Mouse (Mus musculus) neural tube, embryonic 13.5 days (tissue): ENCODE results near the gene Col4a3bp. TPM values are rescaled to one million over a fixed set of nuclear protein-coding genes. Genes with fewer than 3 reads are reported as not detected.

Source experiments
- ATAC-seq: fragments of 200-750 bp; cut with Nextera tagmentation; 2 replicates; pipeline ENCODE4 v1.8.0; 2017; ENCODE audit warnings: low read depth, mild to moderate bottlenecking, moderate TSS enrichment, moderate library complexity
- H3K27ac ChIP-seq: fragments of 300-500 bp; sonication (generic); replicated peaks from 2 replicates; pipeline ENCODE4 v1.5.1; 2015; ENCODE audit warnings: moderate library complexity, mild to moderate bottlenecking, inconsistent platforms
- H3K27me3 ChIP-seq: fragments of 300-500 bp; sonication (generic); 2 replicates; pipeline ENCODE4 v1.6.1; 2015; ENCODE audit warnings: mild to moderate bottlenecking, inconsistent platforms
- H3K36me3 ChIP-seq: fragments of 300-500 bp; sonication (generic); 2 replicates; pipeline ENCODE4 v1.6.1; 2015; ENCODE audit warnings: mild to moderate bottlenecking, inconsistent platforms
- H3K4me1 ChIP-seq: fragments of 300-500 bp; sonication (generic); replicated peaks from 2 replicates; pipeline ENCODE4 v1.6.1; 2015; ENCODE audit warnings: inconsistent platforms
- H3K4me2 ChIP-seq: fragments of 300-500 bp; sonication (generic); 2 replicates; pipeline ENCODE4 v1.6.1; 2015; ENCODE audit warnings: inconsistent platforms, mild to moderate bottlenecking, moderate library complexity
- H3K4me3 ChIP-seq: fragments of 300-500 bp; sonication (generic); 2 replicates; pipeline ENCODE4 v1.5.1; 2015; ENCODE audit warnings: mild to moderate bottlenecking, inconsistent platforms
- H3K9ac ChIP-seq: fragments of 300-500 bp; sonication (generic); 2 replicates; pipeline ENCODE4 v1.6.1; 2015; ENCODE audit warnings: moderate library complexity, mild to moderate bottlenecking, inconsistent platforms
- H3K9me3 ChIP-seq: fragments of 300-500 bp; sonication (generic); 2 replicates; pipeline ENCODE4 v1.6.1; 2016; ENCODE audit warnings: inconsistent platforms
- WGBS: fragments of 180-500 bp; shearing (Covaris S2); methylation state at CpG from one replicate; pipeline ENCODE4 v1.1.7; 2015; 5-methylcytosine and 5-hydroxymethylcytosine counted together
- polyA plus RNA-seq: library from polyadenylated mRNA; unstranded; fragments of >200 nt; fragmentation: Nextera tagmentation; extraction: Ambion mirVana; gene quantifications from 2 replicates; pipeline ENCODE4 v1.2.1, GENCODE M21; 2015

The Col4a3bp gene
- polyA plus RNA-seq, 1 experiment from 2014 or later, result 9.9 TPM

DNA sequence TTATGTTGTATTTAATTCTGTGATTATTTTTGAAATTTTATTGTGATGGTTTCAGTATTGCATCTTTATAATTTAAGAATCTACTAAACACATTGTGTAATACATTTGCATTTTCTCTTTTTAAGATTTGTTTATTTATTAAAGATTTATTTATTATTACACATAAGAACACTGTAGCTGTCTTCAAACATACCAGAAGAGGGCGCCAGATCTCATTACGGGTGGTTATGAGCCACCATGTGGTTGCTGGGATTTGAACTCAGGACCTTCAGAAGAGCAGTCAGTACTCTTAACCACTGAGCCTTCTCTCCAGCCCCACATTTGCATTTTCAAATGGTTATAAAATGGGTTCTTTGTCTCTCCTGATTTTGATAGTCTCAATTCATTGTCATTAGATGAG is 2.1 kb downstream of the Col4a3bp start:
- Histone ChIP-seq H3K27ac (no peak overlapping the region), H3K27me3 (no peaks in the 10 kb centered on the region), H3K4me2 (no peak overlapping the region), H3K9ac (no peak overlapping the region), H3K9me3 (no peaks in the 10 kb centered on the region), H3K36me3 (peaks cover under 1% of the 10 kb centered on the region; the same call in 1 of the 2 replicates), H3K4me1 (peaks cover 31% of the 10 kb centered on the region), H3K4me3 (no peak overlapping the region)
- WGBS, result 78% methylated on average over 2 of the region's 2 CpGs
- ATAC-seq, result no peak

DNA sequence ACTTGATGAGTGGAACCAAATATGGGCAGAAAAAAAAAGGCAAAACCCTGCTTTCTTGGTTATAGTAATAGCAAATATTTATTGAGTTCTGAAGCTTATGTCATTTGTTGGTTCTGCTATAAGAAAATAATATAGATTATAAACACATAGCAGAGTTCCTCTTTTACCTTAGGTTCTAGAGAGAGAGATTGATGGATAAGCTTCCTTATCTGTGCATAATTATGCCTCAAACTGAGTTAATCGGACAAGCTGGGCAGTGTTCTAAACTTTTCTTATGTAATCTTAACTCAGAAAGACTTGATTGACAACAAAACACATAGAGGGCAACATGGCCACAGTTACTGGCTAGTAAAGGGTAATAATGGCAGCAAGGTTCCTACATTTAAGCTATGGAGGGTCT is 4.8 kb downstream of the Col4a3bp start:
- no peak for ATAC-seq
- 94% methylated on average over 1 of the region's 1 CpGs for WGBS
- Histone ChIP-seq H3K36me3 (peaks cover 2% of the 10 kb centered on the region; the same call in 1 of the 2 replicates), H3K4me3 (no peak overlapping the region), H3K27ac (no peak overlapping the region), H3K4me2 (no peak overlapping the region), H3K9ac (no peak overlapping the region), H3K9me3 (no peaks in the 10 kb centered on the region), H3K4me1 (peaks cover 26% of the 10 kb centered on the region), H3K27me3 (no peaks in the 10 kb centered on the region)

DNA sequence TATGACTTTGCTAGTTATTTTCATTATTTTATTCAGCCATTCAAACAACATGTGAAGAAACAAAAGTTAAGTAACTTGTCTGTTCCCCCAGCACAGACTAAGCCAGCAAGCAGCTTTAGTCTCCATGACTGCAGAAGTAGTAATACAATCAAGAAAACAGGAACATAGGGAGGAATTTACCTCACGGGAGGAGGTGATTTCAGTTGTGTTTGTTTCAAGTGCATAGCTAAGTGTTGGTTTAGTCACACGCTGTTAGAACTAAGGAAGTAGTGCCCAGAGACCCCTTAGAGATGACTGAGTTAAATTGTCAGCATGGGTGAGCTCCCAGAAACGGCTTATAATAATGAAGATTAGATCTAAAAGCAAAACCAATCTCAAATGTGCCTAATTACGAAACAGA is 5.5 kb downstream of the Col4a3bp start:
- Histone ChIP-seq H3K27me3 (no peaks in the 10 kb centered on the region), H3K4me3 (no peak overlapping the region), H3K27ac (no peak overlapping the region), H3K4me2 (no peak overlapping the region), H3K4me1 (peaks cover 26% of the 10 kb centered on the region), H3K9me3 (no peaks in the 10 kb centered on the region), H3K36me3 (peaks cover 2% of the 10 kb centered on the region; the same call in 1 of the 2 replicates), H3K9ac (no peak overlapping the region)
- no peak for ATAC-seq
- 54% methylated on average over 4 of the region's 4 CpGs for WGBS

DNA sequence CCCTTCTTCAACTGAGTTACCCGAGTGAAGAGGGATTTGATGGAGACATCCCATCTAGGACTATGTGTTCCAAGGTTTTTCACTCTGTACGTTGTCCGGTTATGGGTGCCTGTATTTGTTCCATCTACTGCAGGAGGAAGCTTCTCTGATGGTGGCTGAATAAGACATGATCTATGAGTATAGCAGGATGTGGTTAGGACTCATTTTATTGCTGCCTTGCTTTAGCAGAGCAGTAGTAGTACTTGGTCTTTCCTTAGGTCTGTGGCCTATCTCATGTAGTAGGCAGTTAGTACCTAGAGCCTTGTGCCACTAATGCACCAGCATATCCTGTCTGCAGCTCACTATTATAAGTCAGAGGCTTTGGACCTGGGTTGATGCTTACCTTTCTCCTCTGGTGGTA is 12.7 kb downstream of the Col4a3bp start:
- Histone ChIP-seq H3K36me3 (peaks cover 9% of the 10 kb centered on the region), H3K4me2 (no peak overlapping the region), H3K4me3 (no peak overlapping the region), H3K4me1 (no peaks in the 10 kb centered on the region), H3K9ac (no peak overlapping the region), H3K27me3 (no peaks in the 10 kb centered on the region), H3K9me3 (no peaks in the 10 kb centered on the region), H3K27ac (no peak overlapping the region)
- 97% methylated on average over 3 of the region's 3 CpGs for whole genome bisulfite sequencing
- ATAC-seq, result no peak

DNA sequence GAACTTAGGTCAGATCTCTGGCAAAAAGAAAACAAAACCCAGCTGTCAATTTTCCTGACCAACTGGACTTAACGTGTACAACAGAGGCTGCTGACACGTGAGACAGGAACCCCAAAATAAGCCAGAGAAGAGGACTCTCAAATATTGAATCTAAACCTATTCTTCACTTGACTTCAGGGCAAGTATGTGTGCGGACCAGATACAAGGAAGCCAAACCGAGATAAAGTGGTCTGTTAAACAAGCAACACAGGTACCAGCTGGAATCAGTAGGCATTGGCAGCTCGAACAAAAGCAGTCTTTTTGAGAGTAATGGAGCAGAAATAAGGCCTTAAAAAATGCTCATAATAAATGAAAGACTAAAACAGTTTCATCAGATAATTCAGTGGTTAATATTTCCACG is 25.6 kb downstream of the Col4a3bp start:
- 63% methylated on average over 6 of the region's 6 CpGs for WGBS
- ATAC-seq, result no peak
- Histone ChIP-seq H3K27me3 (no peaks in the 10 kb centered on the region), H3K36me3 (peaks cover 6% of the 10 kb centered on the region), H3K4me3 (no peak overlapping the region), H3K9ac (no peak overlapping the region), H3K27ac (no peak overlapping the region), H3K9me3 (no peaks in the 10 kb centered on the region), H3K4me2 (no peak overlapping the region), H3K4me1 (peaks cover 8% of the 10 kb centered on the region; the same call in 1 of the 2 replicates)

DNA sequence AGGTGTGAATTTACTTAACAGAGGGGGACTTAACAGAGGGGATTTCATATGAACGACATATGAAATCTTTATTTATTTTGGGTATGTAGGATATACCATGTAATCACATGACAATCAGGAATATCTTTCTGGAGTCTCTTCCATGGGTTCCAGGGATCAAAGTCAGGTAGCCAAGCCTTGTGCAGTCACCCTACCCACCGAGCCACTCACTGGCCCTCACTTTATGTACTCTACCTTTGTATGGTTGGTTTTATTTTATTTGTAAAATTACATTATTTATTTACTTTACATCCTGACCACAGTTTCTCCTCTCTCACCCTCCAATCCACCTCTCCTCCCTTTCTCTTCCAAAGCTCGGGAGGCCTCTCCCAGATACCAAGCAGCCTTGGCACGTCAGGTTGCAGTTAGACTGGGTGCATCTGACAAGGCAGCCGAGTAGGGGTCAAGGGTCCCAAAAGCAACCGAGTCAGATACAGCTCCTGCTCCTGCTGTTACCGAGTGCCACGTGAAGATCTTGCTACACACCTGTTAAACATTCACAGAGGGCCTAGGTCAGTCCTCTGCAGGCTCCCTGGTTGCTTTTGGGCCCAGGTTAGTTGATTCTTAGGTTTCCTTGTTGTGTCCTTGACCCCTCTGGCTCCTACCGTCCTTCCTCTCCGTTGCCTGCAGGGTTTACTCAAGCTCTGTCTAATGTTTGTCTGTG is 28.0 kb downstream of the Col4a3bp start:
- Histone ChIP-seq H3K4me1 (peaks cover 8% of the 10 kb centered on the region; the same call in 1 of the 2 replicates), H3K4me3 (no peak overlapping the region), H3K4me2 (no peak overlapping the region), H3K9me3 (no peaks in the 10 kb centered on the region), H3K36me3 (peaks cover 10% of the 10 kb centered on the region), H3K9ac (no peak overlapping the region), H3K27me3 (no peaks in the 10 kb centered on the region), H3K27ac (no peak overlapping the region)
- WGBS, result 79% methylated on average over 10 of the region's 10 CpGs
- no peak for ATAC-seq

DNA sequence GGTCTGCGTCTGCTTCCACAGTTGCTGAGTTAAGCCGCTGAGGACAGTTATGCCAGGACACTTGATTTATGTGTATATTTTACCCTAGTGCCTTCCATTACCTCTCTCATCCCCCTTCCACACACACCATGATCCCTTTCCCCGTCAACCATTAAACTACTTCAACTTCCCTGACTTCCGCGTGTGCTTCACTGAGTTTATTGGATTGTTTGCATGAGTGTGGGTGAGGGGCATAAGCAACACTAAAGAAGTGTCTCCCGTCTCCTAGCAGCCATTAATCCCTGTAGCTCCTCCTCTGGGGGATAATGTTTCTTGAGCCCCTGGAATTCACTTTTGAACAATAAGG is 28.6 kb downstream of the Col4a3bp start:
- no peak overlapping the region for H3K9ac ChIP-seq
- ATAC-seq, result no peak
- peaks cover 10% of the 10 kb centered on the region for H3K36me3 ChIP-seq
- no peak overlapping the region for H3K4me2 ChIP-seq
- H3K27ac ChIP-seq, result no peak overlapping the region
- WGBS, result 52% methylated on average over 6 of the region's 6 CpGs
- no peaks in the 10 kb centered on the region for H3K9me3 ChIP-seq
- H3K4me3 ChIP-seq, result no peak overlapping the region
- no peaks in the 10 kb centered on the region for H3K27me3 ChIP-seq
- peaks cover 8% of the 10 kb centered on the region; the same call in 1 of the 2 replicates for H3K4me1 ChIP-seq

DNA sequence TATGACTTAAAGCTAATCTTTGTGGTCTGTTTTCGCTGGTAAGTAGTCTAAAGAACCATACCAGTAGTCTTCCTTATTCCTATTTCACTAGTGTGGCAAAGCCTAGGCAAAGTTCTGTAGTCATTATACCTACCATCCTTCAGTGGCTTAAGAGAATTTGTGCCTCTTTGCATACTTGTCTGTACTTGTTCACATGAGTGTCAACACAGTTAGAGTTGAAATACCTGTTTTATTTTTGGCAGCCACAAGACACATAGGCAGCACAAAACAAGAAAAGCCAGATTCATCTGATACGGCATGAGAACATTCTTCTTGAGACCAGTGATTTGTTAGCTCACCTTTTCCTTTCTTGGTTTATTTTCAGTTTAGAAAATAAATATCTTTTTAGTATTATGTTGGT is 31.8 kb downstream of the Col4a3bp start:
- Histone ChIP-seq H3K4me3 (no peak overlapping the region), H3K27ac (no peak overlapping the region), H3K9me3 (no peaks in the 10 kb centered on the region), H3K27me3 (no peaks in the 10 kb centered on the region), H3K4me1 (peaks cover 8% of the 10 kb centered on the region; the same call in 1 of the 2 replicates), H3K9ac (no peak overlapping the region), H3K36me3 (peaks cover 10% of the 10 kb centered on the region), H3K4me2 (no peak overlapping the region)
- WGBS, result 90% methylated on average over 2 of the region's 2 CpGs
- ATAC-seq, result no peak

DNA sequence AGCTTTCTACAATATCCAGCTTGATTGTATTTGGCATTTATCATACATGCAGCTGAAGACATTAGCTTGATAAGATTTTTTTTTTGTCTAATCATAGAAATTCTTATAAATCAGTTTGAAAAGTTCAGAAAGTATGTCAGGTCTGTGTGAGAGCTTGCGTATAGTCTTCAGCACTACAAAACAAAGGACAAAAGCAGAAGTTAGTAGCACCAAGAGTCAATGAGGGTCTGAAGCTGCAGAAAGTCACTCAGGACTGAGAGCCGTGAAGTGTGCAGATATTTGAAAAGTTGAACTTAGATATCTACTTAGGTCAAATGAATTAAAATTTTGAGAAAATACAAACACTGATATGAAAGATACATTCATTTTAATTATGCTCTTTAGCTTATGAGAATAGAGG is 36.7 kb downstream of the Col4a3bp start:
- no peaks in the 10 kb centered on the region for H3K4me1 ChIP-seq
- no peak overlapping the region for H3K4me3 ChIP-seq
- H3K36me3 ChIP-seq, result no peaks in the 10 kb centered on the region
- H3K4me2 ChIP-seq, result no peak overlapping the region
- WGBS, result 87% methylated on average over 2 of the region's 2 CpGs
- no peak for ATAC-seq
- H3K9me3 ChIP-seq, result no peaks in the 10 kb centered on the region
- no peak overlapping the region for H3K9ac ChIP-seq
- no peaks in the 10 kb centered on the region for H3K27me3 ChIP-seq
- H3K27ac ChIP-seq, result no peak overlapping the region

DNA sequence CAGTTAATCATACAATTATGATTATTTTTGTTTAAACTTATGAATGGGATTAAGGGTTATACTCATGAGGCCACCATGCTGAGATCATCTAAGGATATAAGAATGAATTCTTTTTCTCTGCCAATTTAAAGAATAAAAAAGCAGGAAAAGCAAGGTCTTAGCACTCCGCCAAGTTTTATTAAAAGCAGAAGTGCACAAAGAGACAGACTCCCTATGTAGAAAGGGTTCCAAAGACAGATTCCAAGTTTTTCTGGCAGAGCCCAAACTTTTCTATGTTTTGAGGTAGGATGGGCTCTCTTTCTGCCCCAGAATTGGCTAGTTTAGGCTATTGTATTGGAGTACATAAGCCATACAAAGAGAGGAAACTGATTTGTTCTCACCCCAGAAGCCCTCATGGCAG is 37.6 kb downstream of the Col4a3bp start:
- Histone ChIP-seq H3K9me3 (no peaks in the 10 kb centered on the region), H3K9ac (no peak overlapping the region), H3K4me1 (no peaks in the 10 kb centered on the region), H3K36me3 (no peaks in the 10 kb centered on the region), H3K4me2 (no peak overlapping the region), H3K4me3 (no peak overlapping the region), H3K27me3 (no peaks in the 10 kb centered on the region), H3K27ac (no peak overlapping the region)
- no peak for ATAC-seq
- WGBS, result 83% methylated on average over 1 of the region's 1 CpGs

DNA sequence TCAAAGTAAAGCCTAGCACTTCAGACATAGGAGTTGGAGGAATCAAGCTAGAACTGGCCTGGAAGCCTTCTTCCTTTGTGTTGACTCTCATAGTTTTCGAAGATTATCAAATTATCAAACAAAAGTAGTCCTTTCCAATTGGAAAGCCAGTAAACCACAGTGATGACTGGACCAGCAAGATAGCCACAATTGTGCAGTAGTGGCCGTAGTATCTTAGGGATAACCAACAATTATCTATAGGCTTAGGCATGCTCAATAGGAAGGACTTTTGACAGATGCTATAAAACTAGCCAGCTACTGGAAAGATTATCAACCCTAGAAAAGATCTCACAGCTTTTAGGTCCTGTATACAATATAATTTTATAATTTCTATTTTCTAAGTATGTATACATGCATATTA is 41.8 kb downstream of the Col4a3bp start:
- no peaks in the 10 kb centered on the region for H3K36me3 ChIP-seq
- ATAC-seq, result no peak
- no peak overlapping the region for H3K4me2 ChIP-seq
- no peaks in the 10 kb centered on the region for H3K9me3 ChIP-seq
- H3K27ac ChIP-seq, result no peak overlapping the region
- WGBS, result 91% methylated on average over 2 of the region's 2 CpGs
- H3K4me3 ChIP-seq, result no peak overlapping the region
- peaks cover 5% of the 10 kb centered on the region; the same call in 1 of the 2 replicates for H3K4me1 ChIP-seq
- H3K27me3 ChIP-seq, result no peaks in the 10 kb centered on the region
- H3K9ac ChIP-seq, result no peak overlapping the region

DNA sequence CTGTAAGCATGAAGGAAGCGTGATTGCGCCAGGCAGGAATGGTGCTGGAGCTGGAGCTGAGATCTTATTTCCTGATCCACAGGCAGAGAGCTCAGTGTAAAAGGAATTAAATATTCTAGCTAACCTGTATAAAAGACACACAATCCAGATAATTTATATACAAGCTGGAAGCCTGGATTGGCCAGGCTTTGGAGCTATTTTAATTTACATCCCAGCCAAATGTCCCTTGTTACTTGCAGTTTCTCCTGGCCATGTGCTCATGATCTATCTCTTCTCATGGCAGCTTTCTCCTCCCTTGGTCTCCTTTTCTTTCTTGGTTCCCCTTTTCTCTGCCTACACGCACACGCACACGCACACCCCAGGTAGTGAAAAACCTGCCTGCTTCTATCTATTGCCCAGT is 44.1 kb downstream of the Col4a3bp start:
- no peaks in the 10 kb centered on the region for H3K36me3 ChIP-seq
- H3K27me3 ChIP-seq, result no peaks in the 10 kb centered on the region
- no peak overlapping the region for H3K4me3 ChIP-seq
- no peak overlapping the region for H3K4me2 ChIP-seq
- no peaks in the 10 kb centered on the region for H3K9me3 ChIP-seq
- 96% methylated on average over 5 of the region's 5 CpGs for WGBS
- ATAC-seq, result no peak
- no peak overlapping the region for H3K9ac ChIP-seq
- no peak overlapping the region for H3K27ac ChIP-seq
- H3K4me1 ChIP-seq, result peaks cover 5% of the 10 kb centered on the region; the same call in 1 of the 2 replicates

DNA sequence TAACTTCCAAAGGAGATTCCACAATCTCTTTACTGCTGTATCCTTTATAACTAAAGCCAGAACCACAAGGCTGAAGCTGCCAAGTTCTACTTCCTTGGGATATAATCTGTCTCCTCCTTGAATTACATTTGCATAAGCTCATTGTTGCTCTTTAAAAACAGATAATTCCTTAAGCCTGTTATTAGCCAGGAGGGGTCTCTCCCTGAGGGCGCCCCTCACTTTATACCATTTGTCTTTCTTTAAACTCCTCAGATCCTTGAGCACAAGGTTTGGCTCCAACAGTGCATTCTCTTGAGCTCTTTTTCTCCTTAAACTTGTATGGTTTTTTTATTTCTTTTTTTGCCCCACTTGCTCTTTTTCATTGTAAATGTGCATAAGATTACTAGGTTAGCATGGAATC is 46.2 kb downstream of the Col4a3bp start:
- WGBS, result 92% methylated on average over 1 of the region's 1 CpGs
- Histone ChIP-seq H3K27ac (no peak overlapping the region), H3K27me3 (no peaks in the 10 kb centered on the region)

More for the DNA sequence above, 46.2 kb downstream of the Col4a3bp start:
- Histone ChIP-seq H3K9ac (no peak overlapping the region), H3K4me3 (no peak overlapping the region), H3K9me3 (no peaks in the 10 kb centered on the region), H3K4me2 (no peak overlapping the region), H3K36me3 (no peaks in the 10 kb centered on the region), H3K4me1 (peaks cover 13% of the 10 kb centered on the region)
- no peak for ATAC-seq
